Mouse (Mus musculus) liver, embryonic 15.5 days (tissue): ENCODE measurements around the gene Cabp5. TPM values are rescaled to one million over a fixed set of nuclear protein-coding genes. Genes with fewer than 3 reads are reported as not detected.
"Not testable (repeated sequence)": the region's sequence is repeated elsewhere in the genome, so short reads cannot be mapped to it uniquely, and the experiment has no call there.

Experiments
- ATAC-seq: fragments of 200-750 bp; cut with Nextera tagmentation; 2 replicates; pipeline ENCODE4 v1.8.0; 2017; ENCODE audit warnings: moderate number of reproducible peaks, mild to moderate bottlenecking, moderate library complexity; ENCODE audit not compliant: insufficient read depth
- H3K27ac ChIP-seq: fragments of 300-500 bp; sonication (generic); replicated peaks from 2 replicates; pipeline ENCODE4 v1.5.1; 2015; ENCODE audit warnings: mild to moderate bottlenecking, inconsistent platforms
- H3K27me3 ChIP-seq: fragments of 300-500 bp; sonication (generic); 2 replicates; pipeline ENCODE4 v1.6.1; 2015; ENCODE audit warnings: mild to moderate bottlenecking, inconsistent platforms
- H3K36me3 ChIP-seq: fragments of 300-500 bp; sonication (generic); replicated peaks from 2 replicates; pipeline ENCODE4 v1.6.1; 2015; ENCODE audit warnings: moderate library complexity, mild to moderate bottlenecking, inconsistent platforms
- H3K4me1 ChIP-seq: fragments of 300-500 bp; sonication (generic); replicated peaks from 2 replicates; pipeline ENCODE4 v1.6.1; 2015; ENCODE audit warnings: inconsistent platforms
- H3K4me2 ChIP-seq: fragments of 300-500 bp; sonication (generic); 2 replicates; pipeline ENCODE4 v1.6.1; 2015; ENCODE audit warnings: moderate library complexity, mild to moderate bottlenecking, inconsistent platforms
- H3K4me3 ChIP-seq: fragments of 300-500 bp; sonication (generic); replicated peaks from 2 replicates; pipeline ENCODE4 v1.5.1; 2015; ENCODE audit warnings: mild to moderate bottlenecking, inconsistent platforms
- H3K9ac ChIP-seq: fragments of 300-500 bp; sonication (generic); 2 replicates; pipeline ENCODE4 v1.6.1; 2015; ENCODE audit warnings: moderate library complexity, mild to moderate bottlenecking, inconsistent platforms
- H3K9me3 ChIP-seq: fragments of 300-500 bp; sonication (generic); replicated peaks from 2 replicates; pipeline ENCODE4 v1.6.1; 2016; ENCODE audit warnings: inconsistent platforms
- WGBS: fragments of 180-500 bp; shearing (Covaris S2); methylation state at CpG from one replicate; pipeline ENCODE4 v1.1.7; 2015; ENCODE audit warnings: mixed read lengths; ENCODE audit not compliant: insufficient replicate concordance; 5-methylcytosine and 5-hydroxymethylcytosine counted together
- polyA plus RNA-seq: library from polyadenylated mRNA; unstranded; fragments of >200 nt; fragmentation: Nextera tagmentation; extraction: Ambion mirVana; gene quantifications from 2 replicates; pipeline ENCODE4 v1.2.1, GENCODE M21; 2015

Gene Cabp5
- not detected in 2 replicates for polyA plus RNA-seq

DNA sequence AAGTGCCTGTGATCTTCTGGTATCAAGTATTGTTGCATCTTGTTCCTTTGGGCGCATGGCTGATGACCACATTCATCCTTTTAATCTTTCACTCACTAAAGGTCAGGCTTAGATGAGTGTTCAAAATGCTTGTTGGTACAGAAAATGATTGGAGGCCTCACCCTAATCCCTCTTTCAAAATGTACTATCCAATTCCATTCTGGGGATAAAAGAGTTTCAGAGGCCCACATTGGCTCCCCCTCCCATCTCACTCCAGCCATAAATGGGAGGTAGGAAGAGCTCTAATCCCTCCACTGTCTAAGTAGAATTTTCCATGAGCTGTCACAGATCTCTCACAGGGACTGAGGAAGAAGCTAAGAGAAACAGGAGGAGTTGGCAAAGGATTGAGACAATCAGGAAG, at the start of gene Cabp5:
Cabp5 (plus strand) TSS at position 301 of the 400 bp plus-strand sequence.
- 41% methylated on average over 1 of the region's 1 CpGs for WGBS
- no peak for ATAC-seq
- Histone ChIP-seq H3K27ac (no peak within 1 kb of the TSS), H3K4me1 (no peaks in the 10 kb centered on the region), H3K36me3 (no peaks in the 10 kb centered on the region), H3K9me3 (no peaks in the 10 kb centered on the region), H3K4me2 (no peak within 1 kb of the TSS), H3K27me3 (no peaks in the 10 kb centered on the region), H3K9ac (no peak within 1 kb of the TSS), H3K4me3 (no peak within 1 kb of the TSS)

DNA sequence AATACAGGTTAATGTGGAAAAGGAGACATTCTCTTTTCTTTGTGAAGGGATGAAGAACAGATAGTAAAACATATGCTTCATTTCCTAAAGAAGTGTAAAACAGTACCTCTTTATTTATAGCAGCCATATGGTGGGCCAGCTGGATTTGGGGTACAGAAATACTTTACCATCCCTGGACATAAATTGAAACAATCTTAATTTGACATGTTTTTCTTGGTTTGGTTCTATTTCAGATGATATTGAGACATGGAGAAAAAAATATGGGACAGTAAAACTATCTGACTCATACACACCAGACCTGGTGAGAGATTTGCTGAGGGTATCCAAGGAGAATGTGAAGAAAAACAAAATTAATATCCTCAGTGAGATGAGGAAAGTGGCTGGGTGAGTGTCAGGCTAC, 42.0 kb upstream of the Cabp5 start:
- no peaks in the 10 kb centered on the region for H3K9me3 ChIP-seq
- ATAC-seq: no peak
- H3K4me2 ChIP-seq: no peak overlapping the region
- H3K36me3 ChIP-seq: peaks cover 58% of the 10 kb centered on the region
- H3K9ac ChIP-seq: no peak overlapping the region
- no peak overlapping the region for H3K27ac ChIP-seq
- no peaks in the 10 kb centered on the region for H3K27me3 ChIP-seq
- H3K4me1 ChIP-seq: no peaks in the 10 kb centered on the region
- no peak overlapping the region for H3K4me3 ChIP-seq

DNA sequence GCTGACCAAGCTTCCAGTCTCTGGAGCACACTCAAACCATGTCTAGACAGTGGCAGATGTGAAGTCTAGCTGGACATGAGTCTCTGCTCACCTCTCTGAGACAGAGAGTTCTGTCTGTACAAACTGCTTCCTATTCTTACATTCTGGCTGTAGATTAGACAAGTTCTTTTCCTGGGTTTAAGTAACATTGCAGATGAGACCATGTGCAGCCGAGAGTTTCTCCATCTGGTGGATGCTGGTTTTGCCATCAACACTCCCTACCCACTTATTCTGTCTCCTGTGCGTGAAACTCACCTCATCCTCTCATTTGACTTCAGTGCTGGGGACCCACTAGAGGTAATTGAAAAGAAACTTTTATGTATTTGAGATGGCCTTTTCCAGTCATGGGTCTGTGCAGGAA, 17.3 kb upstream of the Cabp5 start:
- no peak overlapping the region for H3K4me2 ChIP-seq
- H3K4me3 ChIP-seq: no peak overlapping the region
- 42% methylated on average over 2 of the region's 2 CpGs for WGBS

DNA sequence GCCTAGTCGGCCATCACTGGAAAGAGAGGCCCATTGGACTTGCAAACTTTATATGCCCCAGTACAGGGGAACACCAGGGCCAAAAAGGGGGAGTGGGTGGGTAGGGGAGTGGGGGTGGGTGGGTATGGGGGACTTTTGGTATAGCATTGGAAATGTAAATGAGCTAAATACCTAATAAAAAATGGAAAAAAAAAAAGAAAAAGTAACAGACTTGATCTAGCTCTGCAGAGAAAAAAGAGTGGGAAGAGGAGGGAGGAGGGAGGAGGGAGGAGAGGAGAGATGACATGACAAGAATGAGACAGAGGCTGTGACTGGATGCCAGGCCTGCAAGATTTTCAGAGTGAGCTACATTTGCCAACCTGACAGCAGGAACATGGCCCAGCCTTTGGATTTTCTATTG, 52.6 kb downstream of the Cabp5 start, which contains the start of gene Bsph1:
Bsph1 (plus strand) TSS at position 301 of the 400 bp plus-strand sequence.
- not testable (repeated sequence) for H3K9ac ChIP-seq, H3K27me3 ChIP-seq, H3K27ac ChIP-seq, H3K9me3 ChIP-seq, H3K4me2 ChIP-seq, H3K4me1 ChIP-seq, ATAC-seq, H3K4me3 ChIP-seq, H3K36me3 ChIP-seq
- 36% methylated on average over 1 of the region's 1 CpGs for WGBS

More for the DNA sequence above, 17.3 kb upstream of the Cabp5 start:
- Histone ChIP-seq H3K9ac (no peak overlapping the region), H3K4me1 (no peaks in the 10 kb centered on the region), H3K27me3 (no peaks in the 10 kb centered on the region), H3K9me3 (no peaks in the 10 kb centered on the region), H3K36me3 (no peaks in the 10 kb centered on the region), H3K27ac (no peak overlapping the region)
- ATAC-seq: no peak

Other genes with a start within 250 kb of the Cabp5 start
- not detected in 2 replicates for gene Vmn1r88, start 238.6 kb upstream of the Cabp5 start, polyA plus RNA-seq
- not detected in 2 replicates for gene Vmn1r89, start 185.1 kb upstream of the Cabp5 start, polyA plus RNA-seq
- gene Lig1, start 120.8 kb upstream of the Cabp5 start, polyA plus RNA-seq: 86.4 and 94.8 TPM in 2 replicates
- gene Zswim9, start 119.4 kb upstream of the Cabp5 start, polyA plus RNA-seq: 1.9 and 2.3 TPM in 2 replicates
- gene Pla2g4c, start 73.5 kb upstream of the Cabp5 start, polyA plus RNA-seq: 1.5 and 1.8 TPM in 2 replicates
- gene Bsph1, start 52.7 kb downstream of the Cabp5 start, polyA plus RNA-seq: not detected in 2 replicates
- not detected in 2 replicates for gene Bsph2, start 172.9 kb downstream of the Cabp5 start, polyA plus RNA-seq
- 0.12 and 0.23 TPM in 2 replicates for gene Sult2a5, start 225.8 kb downstream of the Cabp5 start, polyA plus RNA-seq